Mouse (Mus musculus) liver, embryonic 15.5 days (tissue): ENCODE measurements around the gene Fam198b. TPM values are rescaled to one million over a fixed set of nuclear protein-coding genes. Genes with fewer than 3 reads are reported as not detected.
A peak's percentile ranks its signal among the peaks of the same experiment; 100 is the strongest.

ENCODE experiments used
- ATAC-seq: fragments of 200-750 bp; cut with Nextera tagmentation; 2 replicates; pipeline ENCODE4 v1.8.0; 2017; ENCODE audit warnings: moderate number of reproducible peaks, mild to moderate bottlenecking, moderate library complexity; ENCODE audit not compliant: insufficient read depth
- H3K27ac ChIP-seq: fragments of 300-500 bp; sonication (generic); replicated peaks from 2 replicates; pipeline ENCODE4 v1.5.1; 2015; ENCODE audit warnings: mild to moderate bottlenecking, inconsistent platforms
- H3K27me3 ChIP-seq: fragments of 300-500 bp; sonication (generic); 2 replicates; pipeline ENCODE4 v1.6.1; 2015; ENCODE audit warnings: mild to moderate bottlenecking, inconsistent platforms
- H3K36me3 ChIP-seq: fragments of 300-500 bp; sonication (generic); replicated peaks from 2 replicates; pipeline ENCODE4 v1.6.1; 2015; ENCODE audit warnings: moderate library complexity, mild to moderate bottlenecking, inconsistent platforms
- H3K4me1 ChIP-seq: fragments of 300-500 bp; sonication (generic); replicated peaks from 2 replicates; pipeline ENCODE4 v1.6.1; 2015; ENCODE audit warnings: inconsistent platforms
- H3K4me2 ChIP-seq: fragments of 300-500 bp; sonication (generic); 2 replicates; pipeline ENCODE4 v1.6.1; 2015; ENCODE audit warnings: moderate library complexity, mild to moderate bottlenecking, inconsistent platforms
- H3K4me3 ChIP-seq: fragments of 300-500 bp; sonication (generic); replicated peaks from 2 replicates; pipeline ENCODE4 v1.5.1; 2015; ENCODE audit warnings: mild to moderate bottlenecking, inconsistent platforms
- H3K9ac ChIP-seq: fragments of 300-500 bp; sonication (generic); 2 replicates; pipeline ENCODE4 v1.6.1; 2015; ENCODE audit warnings: moderate library complexity, mild to moderate bottlenecking, inconsistent platforms
- H3K9me3 ChIP-seq: fragments of 300-500 bp; sonication (generic); replicated peaks from 2 replicates; pipeline ENCODE4 v1.6.1; 2016; ENCODE audit warnings: inconsistent platforms
- WGBS: fragments of 180-500 bp; shearing (Covaris S2); methylation state at CpG from one replicate; pipeline ENCODE4 v1.1.7; 2015; ENCODE audit warnings: mixed read lengths; ENCODE audit not compliant: insufficient replicate concordance; 5-methylcytosine and 5-hydroxymethylcytosine counted together
- polyA plus RNA-seq: library from polyadenylated mRNA; unstranded; fragments of >200 nt; fragmentation: Nextera tagmentation; extraction: Ambion mirVana; gene quantifications from 2 replicates; pipeline ENCODE4 v1.2.1, GENCODE M21; 2015

Gene Fam198b
- 1.0 and 1.2 TPM in 2 replicates for polyA plus RNA-seq

DNA sequence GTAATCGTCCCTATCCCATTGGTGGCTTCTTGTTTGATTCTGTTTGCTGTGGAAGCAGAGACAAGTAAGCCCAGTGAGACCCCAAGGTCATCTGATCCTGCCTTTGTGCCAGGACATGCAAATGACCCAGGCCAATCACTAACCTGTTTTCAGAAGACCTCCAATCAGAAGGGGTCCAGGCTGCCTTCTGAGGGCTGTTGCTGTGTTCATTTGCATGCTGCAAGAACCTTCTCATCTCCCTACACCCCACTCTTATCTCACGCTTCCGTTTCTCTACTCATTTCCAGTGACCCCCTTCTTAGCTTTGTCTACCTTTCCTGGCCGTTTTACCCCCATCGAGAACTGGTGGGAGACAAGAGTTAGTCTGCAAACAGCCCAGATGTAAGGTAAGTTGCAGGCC, at the start of gene Fam198b:
Fam198b (plus strand) TSS at position 229 of the 400 bp plus-strand sequence.
- Histone ChIP-seq H3K4me3 (peak within 1 kb of the TSS; percentile 20), H3K9ac (no peak within 1 kb of the TSS), H3K4me1 (peaks cover 5% of the 10 kb centered on the region; the same call in 1 of the 2 replicates), H3K27me3 (peaks cover 13% of the 10 kb centered on the region), H3K9me3 (no peaks in the 10 kb centered on the region), H3K27ac (no peak within 1 kb of the TSS), H3K4me2 (peak within 1 kb of the TSS; percentile 32), H3K36me3 (no peaks in the 10 kb centered on the region)
- 30% methylated on average over 5 of the region's 5 CpGs for WGBS
- ATAC-seq, result no peak

DNA sequence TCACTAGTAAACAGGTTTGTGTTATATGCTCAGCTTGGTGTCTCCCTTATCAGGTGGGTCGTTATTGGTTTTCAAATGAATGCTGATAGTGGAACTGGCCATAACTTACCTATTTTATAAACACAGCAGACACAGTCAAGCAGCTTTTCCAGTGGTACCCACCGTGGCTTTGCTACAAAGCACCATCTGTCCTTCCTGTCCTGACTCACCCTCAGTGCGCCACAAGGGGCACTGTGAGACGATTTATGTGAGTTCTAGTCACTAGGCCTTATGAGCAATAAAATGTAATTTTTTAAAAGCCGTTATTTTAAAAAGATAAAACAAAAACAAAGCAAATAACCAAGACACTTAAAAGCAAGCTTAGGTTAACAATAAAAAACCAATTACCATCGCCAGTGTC, 45.6 kb upstream of the Fam198b start:
- Histone ChIP-seq H3K27me3 (no peaks in the 10 kb centered on the region), H3K27ac (no peak overlapping the region), H3K4me2 (no peak overlapping the region), H3K4me1 (peaks cover 11% of the 10 kb centered on the region; the same call in 1 of the 2 replicates), H3K9ac (no peak overlapping the region), H3K4me3 (no peak overlapping the region), H3K9me3 (no peaks in the 10 kb centered on the region), H3K36me3 (no peaks in the 10 kb centered on the region)
- WGBS, result 44% methylated on average over 6 of the region's 6 CpGs
- ATAC-seq, result no peak

DNA sequence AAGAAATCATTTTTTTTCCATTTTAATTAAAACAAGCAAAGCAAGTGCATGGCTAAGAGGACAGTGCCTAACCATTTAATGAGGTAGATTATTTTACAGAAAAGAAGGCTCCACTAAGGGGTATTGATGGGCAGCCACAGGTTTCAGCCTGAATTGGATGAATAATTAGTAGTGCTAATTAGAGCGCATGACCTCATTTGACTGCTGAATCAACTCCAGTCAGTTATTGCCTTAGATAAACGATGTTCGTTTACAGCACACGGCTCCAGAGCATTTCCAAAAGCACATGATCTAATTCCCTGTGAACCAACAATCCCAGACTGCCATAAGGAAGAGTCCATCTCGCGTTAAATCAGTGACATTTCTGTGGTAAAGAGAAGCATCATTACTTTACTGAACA, 42.9 kb upstream of the Fam198b start:
- Histone ChIP-seq H3K27me3 (no peaks in the 10 kb centered on the region), H3K4me2 (peak overlapping the region; percentile 77), H3K4me3 (peak overlapping the region; percentile 63), H3K9ac (peak overlapping the region; percentile 55; the same call in 1 of the 2 replicates), H3K9me3 (no peaks in the 10 kb centered on the region), H3K27ac (no peak overlapping the region), H3K4me1 (peaks cover 14% of the 10 kb centered on the region), H3K36me3 (no peaks in the 10 kb centered on the region)
- 57% methylated on average over 6 of the region's 6 CpGs for WGBS
- no peak for ATAC-seq

DNA sequence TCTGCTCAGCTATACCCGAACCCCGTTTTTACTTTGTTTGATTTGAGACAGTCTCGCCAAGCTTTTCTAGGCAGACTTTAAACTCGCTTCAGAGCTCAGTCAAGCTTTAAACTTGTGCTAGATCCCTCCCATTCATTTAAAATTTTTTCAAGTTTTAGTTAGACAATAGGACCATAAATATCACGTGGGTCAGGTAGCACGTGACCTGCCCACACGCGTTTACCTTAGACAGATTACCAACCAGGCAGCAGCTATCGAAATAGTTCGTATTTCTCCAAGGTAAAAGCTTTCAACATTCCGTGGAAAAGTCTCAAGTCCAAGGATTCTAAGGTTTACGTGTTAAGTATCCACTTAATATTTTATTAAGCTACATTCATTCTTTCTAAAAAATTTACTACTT, 42.2 kb upstream of the Fam198b start:
- peak overlapping the region; percentile 84 for H3K27ac ChIP-seq
- peak; percentile 51; the same call in 1 of the 2 replicates for ATAC-seq
- no peaks in the 10 kb centered on the region for H3K27me3 ChIP-seq
- H3K9ac ChIP-seq, result peak overlapping the region; percentile 55
- H3K4me1 ChIP-seq, result peaks cover 14% of the 10 kb centered on the region
- no peaks in the 10 kb centered on the region for H3K9me3 ChIP-seq
- H3K36me3 ChIP-seq, result no peaks in the 10 kb centered on the region
- peak overlapping the region; percentile 63 for H3K4me3 ChIP-seq
- WGBS, result 5% methylated on average over 12 of the region's 12 CpGs
- peak overlapping the region; percentile 77 for H3K4me2 ChIP-seq

DNA sequence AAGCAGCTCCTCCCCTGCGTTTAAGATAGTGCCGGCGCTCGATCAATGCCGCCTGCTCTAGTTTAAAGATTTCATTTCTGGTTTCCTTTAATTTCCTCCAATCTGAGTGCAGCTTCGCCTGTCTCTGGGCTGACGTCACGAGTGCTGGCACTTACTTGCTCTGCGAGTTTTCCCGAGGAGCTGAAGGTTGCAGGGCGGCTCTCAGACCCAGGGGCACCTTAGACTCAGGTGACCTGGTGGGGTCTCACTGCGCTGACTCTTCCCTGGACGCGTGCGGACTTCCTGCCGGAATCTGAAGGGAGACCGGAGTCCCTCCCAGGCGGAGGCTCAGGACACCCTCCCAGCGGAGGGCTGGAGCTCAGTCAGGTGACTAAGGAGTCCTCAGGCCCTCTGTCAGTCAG, 41.7 kb upstream of the Fam198b start:
- Histone ChIP-seq H3K4me2 (peak overlapping the region; percentile 77), H3K9me3 (no peaks in the 10 kb centered on the region), H3K9ac (peak overlapping the region; percentile 55), H3K27me3 (no peaks in the 10 kb centered on the region), H3K4me3 (peak overlapping the region; percentile 63), H3K36me3 (no peaks in the 10 kb centered on the region), H3K4me1 (peaks cover 14% of the 10 kb centered on the region), H3K27ac (peak overlapping the region; percentile 84)
- peak; percentile 76 for ATAC-seq
- WGBS, result under 1% methylated on average over 19 of the region's 19 CpGs

DNA sequence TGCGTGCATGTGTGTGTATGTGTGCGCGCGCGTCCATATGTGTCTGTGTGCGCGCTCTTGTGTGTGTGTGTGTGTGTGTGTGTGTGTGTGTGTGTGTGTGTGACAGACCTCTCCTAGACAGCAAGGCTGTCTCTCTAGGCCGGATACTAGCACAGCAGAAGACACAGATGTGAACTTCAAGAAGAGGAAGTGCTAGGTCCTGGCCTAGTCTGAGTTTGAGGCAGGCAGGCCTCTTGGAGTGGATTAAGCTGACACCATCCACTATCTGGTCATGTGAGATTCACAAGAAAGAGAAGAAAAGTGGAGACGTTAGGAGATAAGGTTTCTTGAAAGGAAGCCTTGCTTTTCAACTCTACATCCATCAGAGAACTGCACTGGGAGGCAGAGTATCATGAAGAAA, 40.3 kb upstream of the Fam198b start:
- ATAC-seq, result peak; percentile 28; the same call in 1 of the 2 replicates

DNA sequence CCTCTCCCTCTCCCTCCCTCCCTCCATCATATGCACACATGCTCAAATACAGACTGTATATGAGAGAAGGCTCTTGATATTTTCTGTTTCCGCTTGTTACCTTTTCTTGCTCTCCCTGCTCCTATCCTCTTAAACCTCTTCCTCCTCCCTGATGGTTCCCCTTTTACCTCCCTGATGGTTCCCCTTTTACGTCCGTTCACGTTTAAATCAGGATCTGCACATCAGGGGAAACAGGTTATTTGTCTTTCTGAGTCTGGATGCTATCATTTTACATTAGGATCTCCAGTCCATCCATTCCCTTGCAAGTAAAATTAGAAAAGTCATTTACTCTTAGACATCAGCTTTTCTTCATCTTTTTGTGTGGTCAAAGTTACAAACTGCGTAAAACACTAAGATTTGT, 37.7 kb upstream of the Fam198b start:
- no peak for ATAC-seq
- Histone ChIP-seq H3K4me2 (no peak overlapping the region), H3K9me3 (no peaks in the 10 kb centered on the region), H3K4me1 (peaks cover 18% of the 10 kb centered on the region), H3K4me3 (no peak overlapping the region), H3K36me3 (no peaks in the 10 kb centered on the region), H3K27me3 (no peaks in the 10 kb centered on the region), H3K27ac (no peak overlapping the region), H3K9ac (no peak overlapping the region)
- 48% methylated on average over 5 of the region's 5 CpGs for WGBS

More for the DNA sequence above, 40.3 kb upstream of the Fam198b start:
- Histone ChIP-seq H3K27ac (no peak overlapping the region), H3K4me3 (no peak overlapping the region), H3K27me3 (no peaks in the 10 kb centered on the region), H3K4me2 (no peak overlapping the region), H3K9me3 (no peaks in the 10 kb centered on the region), H3K36me3 (no peaks in the 10 kb centered on the region), H3K4me1 (peaks cover 14% of the 10 kb centered on the region), H3K9ac (no peak overlapping the region)
- WGBS, result 60% methylated on average over 9 of the region's 9 CpGs

DNA sequence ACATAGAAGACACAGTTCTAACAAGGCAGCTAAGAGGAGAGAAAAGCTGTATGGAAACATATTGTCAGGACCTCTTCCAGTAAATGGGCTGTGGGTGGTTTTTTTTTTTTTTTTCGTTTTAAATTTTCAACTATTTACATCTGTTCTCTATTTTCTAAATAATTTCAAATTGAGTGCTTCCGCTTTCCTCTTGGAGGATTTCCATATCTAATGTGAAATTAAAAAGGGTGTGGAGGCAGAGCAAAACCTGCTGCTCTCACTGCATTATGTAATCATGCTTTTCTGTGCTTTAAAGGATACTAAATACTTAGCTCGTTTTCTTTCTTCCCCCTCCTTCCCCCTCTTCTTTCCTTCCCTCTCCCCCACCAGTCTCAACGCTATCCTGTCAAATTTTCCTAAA, 35.5 kb upstream of the Fam198b start:
- ATAC-seq, result no peak
- Histone ChIP-seq H3K36me3 (no peaks in the 10 kb centered on the region), H3K27ac (no peak overlapping the region), H3K4me2 (no peak overlapping the region), H3K9ac (no peak overlapping the region), H3K27me3 (no peaks in the 10 kb centered on the region), H3K9me3 (no peaks in the 10 kb centered on the region), H3K4me1 (peaks cover 25% of the 10 kb centered on the region), H3K4me3 (no peak overlapping the region)
- 41% methylated on average over 4 of the region's 4 CpGs for WGBS

DNA sequence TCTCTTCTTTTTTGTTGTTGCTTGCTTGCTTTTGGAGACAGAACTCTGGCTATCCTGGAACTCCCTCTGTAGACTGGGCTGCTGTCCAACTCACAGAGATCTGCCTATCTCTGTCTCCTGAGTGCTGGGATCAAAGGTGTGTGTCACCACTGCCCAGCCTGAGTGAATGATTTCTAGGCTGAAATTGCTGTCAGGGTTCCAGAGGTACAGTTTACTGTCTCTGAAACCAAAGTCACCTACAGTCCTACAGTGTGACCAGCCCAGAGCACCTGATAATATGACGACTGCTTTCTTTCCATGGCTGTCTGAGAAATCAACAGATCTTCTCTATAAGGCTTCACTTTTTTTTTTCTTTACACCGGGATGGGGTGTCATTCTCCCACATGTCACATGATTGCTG, 34.7 kb upstream of the Fam198b start:
- Histone ChIP-seq H3K9me3 (no peaks in the 10 kb centered on the region), H3K36me3 (no peaks in the 10 kb centered on the region), H3K4me1 (peaks cover 25% of the 10 kb centered on the region), H3K27me3 (no peaks in the 10 kb centered on the region), H3K27ac (peak overlapping the region; percentile 77), H3K9ac (no peak overlapping the region), H3K4me2 (no peak overlapping the region), H3K4me3 (no peak overlapping the region)
- ATAC-seq, result peak; percentile 79
- 42% methylated on average over 2 of the region's 2 CpGs for WGBS

DNA sequence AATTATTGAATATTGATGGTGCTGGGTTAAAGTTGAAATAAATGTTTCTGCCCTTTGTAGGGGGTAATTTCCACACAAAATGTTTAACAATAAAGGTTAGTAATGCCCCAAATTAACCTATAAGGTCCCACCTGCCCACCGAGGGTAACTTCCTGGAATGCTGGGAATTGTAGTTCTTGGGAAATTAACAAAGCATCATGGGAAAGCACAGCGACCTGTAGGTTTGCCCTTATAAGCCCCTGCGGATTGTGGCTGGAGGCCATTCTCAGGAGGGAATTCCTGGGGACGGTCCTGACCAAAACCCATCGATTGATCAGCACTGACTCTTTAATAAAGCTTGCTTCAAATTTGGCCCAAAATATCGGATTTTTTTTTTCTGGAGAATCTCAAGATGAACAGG, 33.7 kb upstream of the Fam198b start:
- peaks cover 22% of the 10 kb centered on the region for H3K4me1 ChIP-seq
- H3K9ac ChIP-seq, result no peak overlapping the region
- no peaks in the 10 kb centered on the region for H3K36me3 ChIP-seq
- no peak for ATAC-seq
- H3K4me3 ChIP-seq, result no peak overlapping the region
- H3K4me2 ChIP-seq, result no peak overlapping the region
- H3K27me3 ChIP-seq, result no peaks in the 10 kb centered on the region
- H3K9me3 ChIP-seq, result no peaks in the 10 kb centered on the region
- 47% methylated on average over 6 of the region's 6 CpGs for WGBS
- no peak overlapping the region for H3K27ac ChIP-seq

DNA sequence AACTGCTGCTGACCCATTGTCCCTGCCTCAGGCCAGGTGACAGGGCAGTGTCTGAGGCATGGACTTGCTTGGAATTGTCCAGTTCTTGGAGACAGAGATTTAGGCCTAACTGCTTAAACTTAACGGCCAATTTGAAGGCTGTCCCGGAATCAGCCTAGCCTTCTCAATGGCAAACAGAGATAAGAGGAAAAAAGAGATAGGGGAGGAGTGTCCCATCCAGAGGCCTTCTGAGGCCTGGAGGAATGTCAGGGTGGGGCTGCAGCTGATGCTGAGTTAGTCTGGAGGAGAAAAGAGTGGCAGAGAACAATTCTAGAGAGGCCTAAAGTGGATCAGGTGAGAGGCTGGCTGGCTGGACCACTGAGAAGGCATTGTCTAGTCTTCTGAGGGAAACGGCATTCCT, 32.2 kb upstream of the Fam198b start:
- H3K27me3 ChIP-seq, result no peaks in the 10 kb centered on the region
- H3K9me3 ChIP-seq, result no peaks in the 10 kb centered on the region
- 27% methylated on average over 3 of the region's 3 CpGs for WGBS
- ATAC-seq, result peak; percentile 52
- H3K9ac ChIP-seq, result no peak overlapping the region
- no peak overlapping the region for H3K4me3 ChIP-seq
- H3K27ac ChIP-seq, result no peak overlapping the region
- H3K4me1 ChIP-seq, result peaks cover 22% of the 10 kb centered on the region
- no peak overlapping the region for H3K4me2 ChIP-seq
- no peaks in the 10 kb centered on the region for H3K36me3 ChIP-seq

DNA sequence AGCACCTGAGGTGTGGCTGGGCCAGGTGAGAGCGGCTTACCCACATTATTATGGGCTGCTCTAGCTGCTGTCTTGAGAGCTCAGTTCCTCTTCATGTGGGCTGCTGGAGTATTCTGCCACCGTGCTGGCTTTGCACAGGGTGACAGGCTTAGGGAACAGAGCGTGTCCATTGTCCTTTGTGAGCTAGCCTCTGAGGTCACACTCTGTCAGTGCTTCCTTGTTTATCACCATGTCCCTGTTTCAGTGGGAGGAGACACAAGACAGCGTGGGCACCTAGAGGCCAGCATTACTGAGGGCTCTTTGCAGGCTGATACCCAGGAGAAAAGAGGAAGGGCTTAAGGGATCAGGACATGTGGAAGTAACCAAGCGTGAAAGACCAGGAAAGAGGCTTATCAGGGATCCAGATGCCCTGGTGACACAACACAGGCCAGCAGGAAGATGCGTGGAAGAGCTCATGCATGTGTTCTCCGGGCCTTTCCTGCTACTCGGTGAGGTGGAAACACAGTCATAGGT, 31.6 kb upstream of the Fam198b start, which contains the start of gene Tmem144:
Tmem144 (minus strand) TSS at position 120 of the 513 bp plus-strand sequence.
- Histone ChIP-seq H3K36me3 (no peaks in the 10 kb centered on the region), H3K9ac (no peak within 1 kb of the TSS), H3K4me3 (no peak within 1 kb of the TSS), H3K27ac (no peak within 1 kb of the TSS), H3K9me3 (no peaks in the 10 kb centered on the region), H3K4me2 (no peak within 1 kb of the TSS), H3K4me1 (peaks cover 22% of the 10 kb centered on the region), H3K27me3 (no peaks in the 10 kb centered on the region)
- WGBS, result 31% methylated on average over 8 of the region's 8 CpGs
- ATAC-seq, result 0 out of 2 replicates have a peak, but pooled peaks have one; percentile 25
